Mouse (Mus musculus): ENCODE measurements around the gene Tcaf1. TPM values are rescaled to one million over a fixed set of nuclear protein-coding genes. Genes with fewer than 3 reads are reported as not detected.

Gene Tcaf1
- total RNA-seq, 2 experiments from 2014 or later = 205 to 214 TPM

Other genes with a start within 250 kb of the Tcaf1 start
- gene Olfr458, start 244.9 kb downstream of the Tcaf1 start, total RNA-seq (2021) = not detected
- gene Olfr457, start 233.8 kb downstream of the Tcaf1 start, total RNA-seq (2021) = not detected
- not detected for gene Olfr456, start 222.9 kb downstream of the Tcaf1 start, total RNA-seq (2021)
- not detected for gene Olfr455, start 162.5 kb downstream of the Tcaf1 start, total RNA-seq (2021)
- not detected for gene Tcaf3, start 112.4 kb downstream of the Tcaf1 start, total RNA-seq (2021)
- gene Tcaf2, start 64.8 kb downstream of the Tcaf1 start, total RNA-seq (2021) = under 1 TPM; 0.50 to 0.61 TPM
- gene Olfr453, start 29.3 kb upstream of the Tcaf1 start, total RNA-seq (2021) = not detected
- gene Olfr38, start 46.3 kb upstream of the Tcaf1 start, total RNA-seq (2021) = not detected
- gene Olfr452, start 75.0 kb upstream of the Tcaf1 start, total RNA-seq (2021) = not detected
- not detected for gene Olfr450, start 101.9 kb upstream of the Tcaf1 start, total RNA-seq (2021)
- not detected for gene Olfr449, start 124.3 kb upstream of the Tcaf1 start, total RNA-seq (2021)
- gene Olfr448, start 180.4 kb upstream of the Tcaf1 start, total RNA-seq (2021) = not detected
- gene Olfr447, start 198.8 kb upstream of the Tcaf1 start, total RNA-seq (2021) = not detected
- not detected for gene Olfr446, start 211.3 kb upstream of the Tcaf1 start, total RNA-seq (2021)
- gene Olfr444, start 239.0 kb upstream of the Tcaf1 start, total RNA-seq (2021) = not detected

Data from layer of hippocampus, adult 18-20 months (tissue).